Mouse (Mus musculus) stomach, postnatal 0 days (tissue): ENCODE measurements around the gene Naaa.

Source experiments
- CTCF ChIP-seq: IDR thresholded peaks from 2 replicates; pipeline ENCODE4 v1.5.1; 2016; ENCODE audit warnings: antibody characterized with exemption, low read depth, mild to moderate bottlenecking, moderate library complexity
- EP300 ChIP-seq: optimal IDR thresholded peaks from 2 replicates; pipeline ENCODE3; 2016; ENCODE audit warnings: antibody characterized with exemption

DNA sequence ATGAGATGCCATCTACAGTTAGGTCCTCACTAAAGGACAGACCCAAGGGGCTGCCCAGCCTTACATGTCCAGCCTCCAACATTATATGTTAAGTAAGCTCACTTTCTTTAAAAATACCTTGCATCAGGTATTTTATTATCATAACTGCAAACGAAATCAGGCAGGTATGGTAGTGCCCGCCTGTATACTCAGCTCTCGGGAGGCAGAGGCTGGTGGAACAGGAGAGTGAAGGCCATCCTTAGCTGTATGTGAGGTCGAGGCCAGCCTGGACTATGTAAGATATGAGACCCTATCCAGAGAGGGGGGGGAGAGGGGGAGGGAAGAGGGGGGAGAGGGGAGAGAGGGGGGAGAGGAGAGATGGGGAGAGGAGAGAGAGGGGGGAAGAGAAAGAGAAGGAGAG, 44.6 kb downstream of the Naaa start:
- no peak for TF ChIP-seq CTCF
- TF ChIP-seq EP300 = no peak
